Mouse (Mus musculus) kidney, embryonic 14.5 days (tissue): Measurements from ENCODE around the gene Gm37419. TPM values are rescaled to one million over a fixed set of nuclear protein-coding genes. Genes with fewer than 3 reads are reported as not detected.

Source experiments
- ATAC-seq: fragments of 200-750 bp; cut with Nextera tagmentation; 2 replicates; pipeline ENCODE4 v1.8.0; 2017; ENCODE audit warnings: moderate number of reproducible peaks, mild to moderate bottlenecking, moderate TSS enrichment, moderate library complexity; ENCODE audit not compliant: low FRiP score, low TSS enrichment
- H3K27ac ChIP-seq: fragments of 300-500 bp; sonication (generic); 2 replicates; pipeline ENCODE4 v1.5.1; 2014; ENCODE audit warnings: low read depth, mild to moderate bottlenecking, low read length, moderate library complexity, mixed read lengths
- H3K27me3 ChIP-seq: fragments of 300-500 bp; sonication (generic); 2 replicates; pipeline ENCODE4 v1.6.1; 2014; ENCODE audit warnings: mild to moderate bottlenecking, low read length; ENCODE audit not compliant: control insufficient read depth, insufficient read depth
- H3K36me3 ChIP-seq: fragments of 300-500 bp; sonication (generic); 2 replicates; pipeline ENCODE4 v1.6.1; 2014; ENCODE audit warnings: low read length, mixed read lengths; ENCODE audit not compliant: control insufficient read depth, insufficient read depth
- H3K4me1 ChIP-seq: fragments of 300-500 bp; sonication (generic); 2 replicates; pipeline ENCODE4 v1.6.1; 2014; ENCODE audit warnings: low read length, mixed read lengths; ENCODE audit not compliant: control insufficient read depth, insufficient read depth
- H3K4me2 ChIP-seq: fragments of 300-500 bp; sonication (generic); replicated peaks from 2 replicates; pipeline ENCODE4 v1.6.1; 2014; ENCODE audit warnings: low read depth, mild to moderate bottlenecking, low read length
- H3K4me3 ChIP-seq: fragments of 300-500 bp; sonication (generic); 2 replicates; pipeline ENCODE4 v1.5.1; 2014; ENCODE audit warnings: mild to moderate bottlenecking, low read length
- H3K9ac ChIP-seq: fragments of 300-500 bp; sonication (generic); 2 replicates; pipeline ENCODE4 v1.6.1; 2014; ENCODE audit warnings: low read depth, mild to moderate bottlenecking, low read length, moderate library complexity
- H3K9me3 ChIP-seq: fragments of 300-500 bp; sonication (generic); 2 replicates; pipeline ENCODE4 v1.6.1; 2016; ENCODE audit warnings: low read length; ENCODE audit not compliant: control insufficient read depth
- WGBS: fragments of 180-500 bp; shearing (Covaris S2); extraction: QIAGEN DNeasy Blood & Tissue Kit; methylation state at CpG from one replicate; pipeline ENCODE4 v1.1.7; 2014; 5-methylcytosine and 5-hydroxymethylcytosine counted together
- polyA plus RNA-seq: library from polyadenylated mRNA; unstranded; fragments of >200 nt; fragmentation: Nextera tagmentation; extraction: Ambion mirVana; gene quantifications from 2 replicates; pipeline ENCODE4 v1.2.1, GENCODE M21; 2014

Gene Gm37419
- not detected in 2 replicates for polyA plus RNA-seq

DNA sequence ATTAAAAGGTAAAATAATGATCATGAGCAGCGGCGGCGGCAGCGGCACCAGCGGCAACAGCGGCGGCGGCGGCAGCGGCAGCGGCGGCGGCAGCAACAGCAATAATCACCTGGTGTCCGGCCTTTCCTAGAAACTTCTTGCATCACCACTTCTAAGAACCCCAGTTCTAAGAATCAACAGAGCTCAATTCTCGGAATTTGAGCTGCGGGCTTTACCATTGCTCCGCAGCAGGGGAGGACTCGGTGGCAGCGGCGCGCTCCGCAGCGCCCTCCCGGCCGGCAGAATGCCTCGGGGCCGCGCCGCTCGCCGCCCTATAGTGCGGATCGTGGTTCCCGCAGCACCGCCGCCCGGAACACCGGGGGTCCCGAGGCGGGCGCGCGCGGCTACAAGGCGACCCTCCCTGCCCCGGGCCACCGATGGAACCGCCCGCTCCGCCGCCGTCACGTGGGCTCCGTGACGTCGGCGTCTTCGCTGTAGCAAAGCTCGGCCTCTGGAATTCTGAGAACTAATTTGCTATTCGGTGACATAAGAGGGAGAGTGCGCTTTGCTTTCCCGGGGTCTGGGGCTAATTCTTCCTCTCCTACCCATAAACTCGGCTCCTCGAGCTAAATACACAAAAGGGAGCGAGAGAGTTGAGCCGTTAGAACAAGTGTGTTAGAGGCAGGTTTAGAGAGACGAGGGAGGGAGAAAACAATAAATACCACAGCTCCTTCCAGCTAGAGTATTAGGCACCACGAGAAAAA lies at the start of gene Gm37419, which contains the start of gene Bcl6:
TSS of gene Gm37419 (plus strand) at position 17 of the 743 bp plus-strand sequence.
TSS of gene Bcl6 (minus strand) at position 387 of the 743 bp plus-strand sequence.
- Histone ChIP-seq H3K4me2 (peak within 1 kb of the TSS; percentile 94), H3K4me1 (peaks cover 26% of the 10 kb centered on the region), H3K4me3 (peak within 1 kb of the TSS; percentile 84), H3K9me3 (no peaks in the 10 kb centered on the region), H3K27ac (peak within 1 kb of the TSS; percentile 99), H3K9ac (peak within 1 kb of the TSS; percentile 84), H3K27me3 (no peaks in the 10 kb centered on the region), H3K36me3 (no peaks in the 10 kb centered on the region)
- ATAC-seq = peak; percentile 78
- WGBS = under 1% methylated on average over 68 of the region's 68 CpGs

GRCm38 (mm10) chr16:23944801-23945200 lies 43.5 kb upstream of the Gm37419 start:
- Histone ChIP-seq H3K27ac (no peak overlapping the region), H3K4me1 (no peaks in the 10 kb centered on the region), H3K4me3 (no peak overlapping the region), H3K27me3 (no peaks in the 10 kb centered on the region), H3K9ac (no peak overlapping the region), H3K36me3 (no peaks in the 10 kb centered on the region), H3K9me3 (no peaks in the 10 kb centered on the region), H3K4me2 (no peak overlapping the region)
- WGBS = 52% methylated on average over 3 of the region's 3 CpGs
- ATAC-seq = no peak

GRCm38 (mm10) chr16:23947654-23948053 lies 40.6 kb upstream of the Gm37419 start:
- Histone ChIP-seq H3K36me3 (no peaks in the 10 kb centered on the region), H3K27me3 (no peaks in the 10 kb centered on the region), H3K4me2 (no peak overlapping the region), H3K27ac (no peak overlapping the region), H3K9ac (no peak overlapping the region), H3K4me1 (no peaks in the 10 kb centered on the region), H3K9me3 (no peaks in the 10 kb centered on the region), H3K4me3 (no peak overlapping the region)
- ATAC-seq = no peak
- 91% methylated on average over 6 of the region's 6 CpGs for WGBS

DNA sequence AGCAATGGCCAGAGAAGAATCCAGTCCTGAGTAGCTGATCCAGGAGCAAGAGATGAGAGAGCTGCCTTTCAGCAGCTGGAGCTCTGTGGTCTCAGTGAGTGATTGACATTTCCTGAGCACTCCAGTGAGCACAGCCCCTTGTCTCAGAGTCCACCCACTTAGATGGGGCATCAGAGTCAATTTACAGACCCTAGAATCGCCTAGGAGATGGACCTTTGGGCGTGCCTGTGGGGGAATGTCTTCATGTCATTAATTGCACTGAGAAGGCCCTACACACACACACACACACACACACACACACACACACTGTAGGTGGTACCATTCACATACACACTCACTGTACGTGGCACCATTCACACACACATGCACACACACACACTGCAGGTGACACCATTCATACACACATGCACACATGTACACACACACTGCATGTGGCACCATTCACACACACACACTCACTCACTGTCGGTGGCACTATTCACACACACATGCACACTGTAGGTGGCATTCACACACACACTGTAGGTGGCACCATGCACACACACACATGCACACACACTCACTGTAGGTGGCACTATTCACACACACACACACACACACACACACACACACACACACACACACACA lies 36.1 kb upstream of the Gm37419 start:
- ATAC-seq = no peak
- Histone ChIP-seq H3K9me3 (no peaks in the 10 kb centered on the region), H3K36me3 (no peaks in the 10 kb centered on the region), H3K4me3 (no peak overlapping the region), H3K27me3 (no peaks in the 10 kb centered on the region), H3K9ac (no peak overlapping the region), H3K4me1 (no peaks in the 10 kb centered on the region), H3K27ac (no peak overlapping the region), H3K4me2 (no peak overlapping the region)
- 76% methylated on average over 4 of the region's 4 CpGs for WGBS

DNA sequence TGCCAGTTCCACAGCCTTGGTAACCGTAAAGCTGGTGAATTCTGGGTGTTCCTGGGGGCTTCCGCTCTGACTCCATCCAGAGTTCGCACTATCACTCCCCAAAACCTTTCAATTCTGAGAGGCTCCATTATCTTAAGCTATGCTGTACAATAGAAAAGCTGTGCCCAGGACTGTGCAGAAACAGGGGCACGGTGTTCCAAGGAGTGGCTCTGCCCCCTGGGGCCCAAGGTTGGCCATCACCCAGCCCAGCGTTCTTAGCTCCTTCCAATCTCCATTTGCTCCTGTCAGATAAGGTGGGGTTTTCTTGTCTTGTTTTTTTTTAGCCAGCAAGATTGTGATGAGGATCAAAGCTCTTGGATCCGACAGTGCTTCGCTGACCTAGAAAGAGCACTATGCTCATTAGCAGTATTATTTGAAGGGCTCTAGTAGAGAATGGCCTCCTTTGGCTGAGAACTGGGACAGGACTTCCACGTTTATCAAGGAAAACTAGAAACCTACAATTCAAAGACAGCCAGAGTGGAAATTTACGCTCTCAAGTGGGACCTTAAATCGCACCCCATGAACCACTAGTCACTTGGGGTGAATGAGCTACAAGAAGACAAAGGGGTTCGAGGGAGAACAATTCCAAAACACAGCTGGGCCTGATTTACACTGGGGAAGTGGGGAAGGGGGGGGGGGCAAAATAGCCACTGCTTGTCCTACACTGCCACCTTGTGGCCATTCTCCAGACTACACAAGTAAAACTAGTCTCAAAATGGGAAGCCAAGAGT lies 34.9 kb upstream of the Gm37419 start:
- Histone ChIP-seq H3K9ac (no peak overlapping the region), H3K4me3 (no peak overlapping the region), H3K27ac (no peak overlapping the region), H3K36me3 (no peaks in the 10 kb centered on the region), H3K4me2 (no peak overlapping the region), H3K9me3 (no peaks in the 10 kb centered on the region), H3K27me3 (no peaks in the 10 kb centered on the region), H3K4me1 (no peaks in the 10 kb centered on the region)
- ATAC-seq = no peak
- 51% methylated on average over 11 of the region's 11 CpGs for WGBS

DNA sequence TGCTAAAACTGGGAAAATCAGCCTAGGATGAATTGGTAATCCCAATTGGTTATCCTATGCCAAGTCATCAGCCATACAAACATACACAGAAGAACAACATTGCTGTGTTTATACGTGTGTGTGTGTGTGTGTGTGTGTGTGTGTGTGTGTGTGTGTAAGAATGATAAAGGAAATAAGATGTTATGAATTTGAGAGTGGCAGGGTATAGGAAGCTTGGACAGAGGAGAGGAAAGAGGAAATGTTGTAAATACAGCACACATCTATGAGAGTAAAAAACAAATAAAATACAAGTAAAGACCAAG lies 34.4 kb upstream of the Gm37419 start:
- no peaks in the 10 kb centered on the region for H3K4me1 ChIP-seq

DNA sequence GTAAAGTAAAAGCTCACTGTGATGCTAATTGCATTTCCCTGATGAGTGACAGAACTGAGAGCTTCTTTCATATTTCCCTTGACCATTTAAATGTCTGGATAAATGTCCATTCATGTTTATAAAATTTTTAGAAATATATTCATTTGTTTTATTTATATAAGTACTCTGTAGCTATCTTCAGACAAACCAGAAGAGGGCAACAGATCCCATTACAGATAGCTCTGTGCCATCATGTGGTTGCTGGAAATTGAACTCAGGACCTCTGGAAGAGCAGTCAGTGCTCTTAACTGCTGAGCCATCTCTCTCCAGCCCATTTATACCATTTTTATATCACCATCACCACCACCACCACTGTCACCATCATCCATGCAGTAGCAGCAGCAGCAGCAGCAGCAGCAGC lies 29.3 kb upstream of the Gm37419 start:
- no peaks in the 10 kb centered on the region for H3K9me3 ChIP-seq
- H3K9ac ChIP-seq = no peak overlapping the region
- no peaks in the 10 kb centered on the region for H3K4me1 ChIP-seq
- H3K36me3 ChIP-seq = no peaks in the 10 kb centered on the region
- ATAC-seq = no peak
- no peaks in the 10 kb centered on the region for H3K27me3 ChIP-seq
- H3K4me2 ChIP-seq = no peak overlapping the region
- H3K27ac ChIP-seq = no peak overlapping the region
- H3K4me3 ChIP-seq = no peak overlapping the region

More for the DNA sequence above, 34.4 kb upstream of the Gm37419 start:
- no peaks in the 10 kb centered on the region for H3K27me3 ChIP-seq
- no peak overlapping the region for H3K27ac ChIP-seq
- H3K4me3 ChIP-seq = no peak overlapping the region
- ATAC-seq = no peak
- no peak overlapping the region for H3K9ac ChIP-seq
- H3K9me3 ChIP-seq = no peaks in the 10 kb centered on the region
- H3K36me3 ChIP-seq = no peaks in the 10 kb centered on the region
- 4% methylated on average over 1 of the region's 1 CpGs for WGBS
- H3K4me2 ChIP-seq = no peak overlapping the region

GRCm38 (mm10) chr16:23962401-23962800 lies 25.9 kb upstream of the Gm37419 start:
- no peaks in the 10 kb centered on the region for H3K4me1 ChIP-seq
- H3K27me3 ChIP-seq = no peaks in the 10 kb centered on the region
- no peak for ATAC-seq
- H3K9ac ChIP-seq = no peak overlapping the region
- 84% methylated on average over 2 of the region's 2 CpGs for whole genome bisulfite sequencing
- no peak overlapping the region for H3K27ac ChIP-seq
- no peak overlapping the region for H3K4me3 ChIP-seq
- no peaks in the 10 kb centered on the region for H3K9me3 ChIP-seq
- H3K4me2 ChIP-seq = no peak overlapping the region
- H3K36me3 ChIP-seq = no peaks in the 10 kb centered on the region; the same call in 1 of the 2 replicates
